Mouse (Mus musculus) T-helper 2 cell (primary cell): ENCODE results near the gene Gadd45a.

ENCODE experiments used
- in situ Hi-C: fragments of 300-600 bp; cut with MboI, MseI; formaldehyde crosslinking; loops from one replicate; pipeline ENCODE4 v1.15.1; 2025; ENCODE audit warnings: high pct_unique_total_duplicates

Gadd45a gene

DNA sequence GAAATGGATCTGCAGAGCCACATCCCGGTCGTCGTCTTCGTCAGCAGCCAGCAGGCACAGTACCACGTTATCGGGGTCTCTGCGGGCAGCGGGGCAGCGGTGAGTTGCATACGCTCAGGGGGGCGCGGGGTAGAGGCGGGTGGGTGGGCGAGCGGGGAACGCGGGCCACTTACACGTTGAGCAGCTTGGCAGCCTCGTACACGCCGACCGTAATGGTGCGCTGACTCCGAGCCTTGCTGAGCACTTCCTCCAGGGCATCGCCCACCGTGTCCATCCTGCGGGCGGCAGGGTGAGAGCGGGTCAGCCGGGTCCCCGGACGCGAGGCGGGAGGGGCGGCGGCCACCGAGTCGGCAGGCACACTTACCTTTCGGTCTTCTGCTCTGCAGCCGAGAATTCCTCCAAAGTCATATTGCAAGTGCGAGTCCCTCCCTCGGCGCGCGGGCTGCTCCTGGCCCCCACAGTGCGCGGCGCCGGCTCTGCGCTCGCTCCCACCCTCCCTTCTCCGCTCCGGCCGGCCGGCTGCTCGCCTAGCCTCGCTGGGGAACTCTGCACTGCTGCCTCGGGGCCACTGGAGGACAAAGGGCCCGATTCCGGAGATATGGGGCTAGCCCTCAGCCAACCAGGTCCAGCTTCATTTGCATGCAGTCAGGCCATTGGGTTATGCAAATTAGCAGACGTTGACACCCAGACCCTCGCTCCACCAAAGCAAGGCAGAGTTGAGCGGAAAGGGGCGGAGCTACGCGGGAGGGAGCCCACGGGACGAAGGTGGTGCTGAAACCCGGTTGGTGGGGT lies at the start of gene Gadd45a:
Gene Gadd45a, minus strand, starts transcription at position 621 of the 792 bp plus-strand sequence.
- in situ Hi-C loops: no loop called here

DNA sequence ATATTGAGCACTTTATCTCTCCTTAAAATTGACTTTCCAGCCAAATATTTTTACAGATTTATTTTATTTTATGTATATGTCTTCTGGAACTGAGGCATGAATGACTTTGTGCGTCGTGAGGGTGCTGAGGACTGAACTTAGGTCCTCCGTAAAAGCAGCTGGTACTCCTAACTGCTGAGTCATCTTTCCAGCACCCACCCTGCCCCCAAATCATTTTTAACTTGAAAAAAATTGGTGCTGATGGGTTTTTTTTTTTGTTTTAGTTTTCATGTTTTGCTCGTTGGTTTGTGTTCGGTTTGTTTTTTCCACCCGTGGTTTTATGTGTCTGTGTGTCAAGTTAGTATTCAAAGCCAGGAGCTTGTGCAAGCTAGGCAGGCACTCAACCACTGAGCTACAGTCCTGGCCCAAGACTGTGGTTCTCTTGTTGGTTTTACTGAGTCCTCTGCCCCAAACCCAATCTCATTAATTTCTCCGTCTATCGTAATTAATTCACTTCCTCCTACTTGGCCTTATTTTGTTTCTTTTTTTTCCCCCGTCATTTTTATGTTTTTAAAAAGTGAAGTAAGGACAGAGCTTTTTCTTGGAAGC lies 48.7 kb upstream of the Gadd45a start:
- in situ Hi-C loops: no loop called here

DNA sequence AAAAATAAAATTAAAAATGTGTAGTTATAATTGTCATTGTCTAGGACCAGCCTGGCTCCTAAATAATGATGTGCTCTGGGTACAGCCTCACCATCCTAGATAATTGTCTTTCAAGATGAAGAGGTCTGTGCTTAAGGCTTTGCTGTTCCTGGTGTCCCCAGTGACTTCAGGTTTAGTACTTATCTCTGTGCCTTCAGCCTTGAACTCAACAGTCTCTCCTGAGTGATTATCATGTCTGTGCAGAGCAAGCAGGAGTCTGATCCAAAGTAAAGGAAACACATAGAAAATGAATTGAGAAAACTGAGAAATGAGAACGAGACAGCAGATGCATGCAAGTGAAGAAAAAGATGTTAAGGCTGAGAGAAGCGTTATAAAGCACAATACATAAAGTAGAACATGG lies 47.2 kb upstream of the Gadd45a start:
- in situ Hi-C loops: no loop called here

DNA sequence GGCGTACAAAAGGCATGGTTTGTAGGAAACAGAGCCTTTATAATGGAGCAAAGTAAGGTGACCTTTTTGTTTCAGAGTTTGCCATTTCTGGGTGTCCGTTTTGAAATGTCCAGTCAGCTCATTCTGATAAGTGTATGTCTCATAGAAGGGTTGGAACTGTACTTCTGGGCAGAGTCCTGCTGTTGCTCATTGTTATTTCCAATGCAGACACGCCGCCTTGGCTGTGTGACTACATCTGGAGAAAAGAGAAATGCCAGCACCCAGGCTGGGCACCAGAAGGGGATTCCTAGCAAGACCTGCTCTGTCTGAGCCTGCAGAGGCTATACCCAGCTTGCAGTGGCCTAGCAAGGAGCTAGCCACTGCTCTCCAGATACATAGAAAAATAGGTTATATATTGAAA lies 43.9 kb upstream of the Gadd45a start:
- in situ Hi-C loops: no loop called here

DNA sequence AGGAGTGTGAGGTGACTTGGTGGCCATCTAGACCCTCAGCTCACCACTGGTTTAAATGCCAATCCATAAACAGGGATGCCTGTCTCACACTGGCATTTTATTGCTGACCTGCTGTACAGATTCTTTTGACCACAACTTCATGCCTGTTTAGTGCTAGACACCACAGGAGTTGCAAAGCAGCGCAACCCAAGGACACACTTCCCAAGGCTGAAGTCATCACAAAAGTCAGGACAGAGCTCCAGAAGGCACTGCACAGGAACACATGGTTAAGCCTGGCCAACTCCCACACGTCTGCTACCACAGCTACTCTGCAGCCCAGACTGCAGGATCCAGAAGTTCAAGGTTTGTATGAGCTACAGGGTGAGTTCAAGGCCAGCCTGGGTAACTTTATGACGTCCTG lies 40.8 kb upstream of the Gadd45a start:
- in situ Hi-C loops: no loop called here

DNA sequence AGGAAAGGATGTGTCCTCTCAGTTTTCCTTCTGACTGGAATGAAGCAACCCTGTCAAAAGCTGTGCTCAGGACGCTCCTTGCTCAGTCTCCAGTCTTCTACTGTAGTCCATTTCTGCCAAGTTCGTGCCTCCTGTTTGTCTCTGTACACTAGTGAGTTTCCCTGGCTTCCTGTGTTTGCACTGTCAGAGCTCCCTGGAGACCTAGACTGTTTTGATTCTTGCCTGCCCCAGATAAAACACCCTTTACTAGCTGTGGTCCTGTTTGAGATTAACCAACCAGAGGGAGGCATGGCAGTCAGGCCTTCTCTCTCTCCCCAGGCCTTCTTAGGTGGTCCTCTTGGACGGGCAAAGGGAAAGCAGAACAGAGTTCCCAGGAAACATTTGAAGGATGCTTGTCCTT lies 40.2 kb upstream of the Gadd45a start:
- in situ Hi-C loops: no loop called here

DNA sequence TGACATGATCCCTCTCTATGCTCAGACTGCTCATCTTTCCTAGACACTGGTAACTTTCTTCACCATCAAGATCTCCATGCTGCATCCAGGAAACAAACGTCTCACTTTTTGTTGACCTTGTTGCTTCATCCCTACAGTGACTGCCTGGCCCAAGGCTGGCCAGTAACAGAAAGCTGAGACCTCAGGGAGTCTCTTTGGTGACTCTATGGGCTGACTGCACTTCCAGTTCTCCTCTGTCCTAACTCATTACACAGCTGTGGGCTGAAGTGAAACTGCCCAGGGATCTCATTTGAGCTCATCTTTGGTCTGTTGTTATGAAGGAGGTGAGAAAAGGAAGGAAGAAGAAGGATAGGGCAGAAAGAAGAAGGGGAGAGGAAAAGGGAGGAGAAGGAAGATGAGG lies 39.1 kb upstream of the Gadd45a start:
- in situ Hi-C loops: no loop called here

DNA sequence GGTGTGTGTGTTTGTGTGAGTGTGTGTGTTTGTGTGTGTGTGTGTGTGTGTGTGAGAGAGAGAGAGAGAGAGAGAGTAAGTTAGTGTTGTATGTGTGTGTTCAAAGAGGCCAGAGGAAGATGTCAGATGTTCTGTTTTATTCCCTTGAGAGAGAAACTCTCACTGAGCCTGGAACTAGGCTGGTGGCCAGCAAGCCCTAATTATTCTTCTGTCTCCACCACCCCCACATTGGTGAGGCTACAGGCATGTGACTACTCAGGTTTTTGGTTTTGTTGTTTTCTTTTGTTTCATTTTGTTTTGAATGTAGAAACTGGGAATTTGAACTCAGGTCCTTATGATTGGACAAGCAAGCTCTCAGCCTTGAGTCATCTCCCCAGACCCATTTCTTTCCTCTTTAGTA lies 37.6 kb upstream of the Gadd45a start:
- in situ Hi-C loops: no loop called here

DNA sequence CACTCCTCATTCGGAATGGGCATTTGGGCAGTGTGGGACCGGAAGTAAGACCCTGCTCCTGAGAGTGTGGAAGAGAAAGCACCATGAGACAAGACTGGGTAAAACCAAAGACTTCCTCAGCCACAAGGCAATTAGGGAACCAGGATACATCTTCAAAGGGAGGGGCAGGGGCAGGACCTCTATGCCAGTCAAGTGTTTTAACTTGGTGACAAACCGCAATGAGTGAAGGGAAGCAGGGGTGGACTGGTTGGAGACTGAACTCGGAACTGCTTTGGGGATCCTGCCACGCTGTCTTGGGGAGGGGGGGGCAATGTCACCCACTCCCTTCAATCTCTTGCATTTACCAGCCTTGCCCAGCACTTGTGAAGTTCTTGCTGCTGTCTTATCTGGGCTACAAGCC lies 36.7 kb upstream of the Gadd45a start:
- in situ Hi-C loops: no loop called here

DNA sequence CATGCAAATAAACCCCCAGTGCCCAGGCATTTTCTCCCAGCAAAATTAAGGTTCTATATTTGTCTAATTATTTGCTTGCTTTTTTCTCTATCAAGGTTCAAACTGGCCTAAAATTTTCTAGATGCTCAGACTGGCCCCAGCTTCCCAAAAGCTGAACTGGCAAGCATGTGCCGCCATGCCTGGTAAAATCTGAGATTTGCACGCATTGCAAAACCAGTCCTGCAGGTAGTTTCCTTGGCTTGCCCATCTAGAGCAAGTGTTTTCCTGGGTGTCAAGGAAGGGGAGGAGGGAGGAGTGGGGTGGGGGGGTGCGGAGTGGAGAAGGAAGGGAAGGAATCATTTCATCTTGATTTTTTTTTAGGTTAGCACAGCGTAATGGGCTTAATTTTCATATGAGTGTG lies 36.2 kb upstream of the Gadd45a start:
- in situ Hi-C loops: no loop called here

DNA sequence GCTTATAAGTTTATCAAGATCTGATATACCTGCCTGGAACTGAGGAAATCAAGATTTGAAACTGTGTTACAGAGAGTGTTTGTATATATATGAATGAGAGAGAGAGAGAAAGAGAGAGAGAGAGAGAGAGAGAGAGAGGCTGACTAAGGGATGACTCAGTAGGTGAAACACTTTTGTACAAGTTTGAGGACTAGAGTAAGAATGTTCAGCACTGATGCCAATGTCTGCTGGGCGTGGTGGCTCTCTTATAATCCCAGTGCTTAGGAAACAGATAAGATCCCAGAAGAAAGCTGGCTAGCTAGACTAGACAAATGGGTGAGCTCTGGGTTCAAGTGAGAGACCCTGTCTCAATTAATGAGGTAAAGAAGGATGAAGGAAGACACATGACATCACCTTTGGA lies 34.4 kb upstream of the Gadd45a start:
- in situ Hi-C loops: no loop called here

DNA sequence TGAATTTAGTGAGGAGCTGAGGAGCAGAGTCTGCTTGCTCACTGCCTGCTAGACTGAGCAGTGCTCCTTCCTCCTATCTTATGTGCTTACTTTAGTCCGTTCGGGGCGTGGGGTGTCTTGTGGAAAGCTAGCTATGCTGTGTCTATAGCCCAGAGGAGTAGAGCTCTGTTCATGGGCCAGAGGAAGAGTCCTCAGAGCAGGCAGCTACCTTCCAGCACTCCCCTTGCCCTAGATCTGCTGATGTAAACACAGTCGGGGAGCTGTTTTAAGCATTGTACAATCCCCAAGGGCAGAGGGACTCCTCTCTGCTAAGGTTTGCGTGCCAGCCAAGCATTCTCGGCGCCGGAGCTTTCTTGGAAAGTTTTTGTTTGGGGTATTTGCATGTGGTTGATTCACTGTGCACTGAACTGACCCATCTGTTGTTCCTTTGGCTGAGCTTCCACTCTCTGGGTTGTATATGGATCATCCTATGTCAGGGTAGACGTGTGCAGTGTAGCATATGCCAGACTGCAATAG lies 32.6 kb upstream of the Gadd45a start:
- in situ Hi-C loops: no loop called here

DNA sequence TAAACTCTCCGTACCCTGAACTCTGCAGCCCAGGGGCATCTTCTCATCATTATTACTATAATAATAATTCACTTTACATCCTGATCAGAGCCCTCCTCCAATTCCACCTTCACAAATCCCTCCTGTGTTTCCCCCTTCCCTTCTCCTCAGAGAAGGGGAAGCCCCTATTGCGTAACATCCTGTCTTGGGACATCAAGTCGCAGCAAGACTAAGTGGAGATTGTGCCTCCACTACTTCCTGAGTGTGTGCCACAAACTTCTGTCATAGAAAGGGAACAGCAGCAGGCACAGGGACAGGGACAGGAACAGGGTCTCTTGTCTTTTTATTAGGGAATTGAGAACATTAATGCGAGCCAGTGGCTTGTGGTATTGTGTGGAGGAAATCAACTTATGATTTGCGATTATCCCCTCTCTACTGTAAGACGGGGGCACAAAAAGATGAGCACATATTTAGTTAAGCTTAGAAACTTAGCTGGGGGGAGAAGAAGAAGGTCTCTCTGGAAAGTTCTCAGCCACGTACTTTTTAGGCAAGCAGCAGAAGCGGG lies 32.0 kb upstream of the Gadd45a start:
- in situ Hi-C loops: no loop called here

DNA sequence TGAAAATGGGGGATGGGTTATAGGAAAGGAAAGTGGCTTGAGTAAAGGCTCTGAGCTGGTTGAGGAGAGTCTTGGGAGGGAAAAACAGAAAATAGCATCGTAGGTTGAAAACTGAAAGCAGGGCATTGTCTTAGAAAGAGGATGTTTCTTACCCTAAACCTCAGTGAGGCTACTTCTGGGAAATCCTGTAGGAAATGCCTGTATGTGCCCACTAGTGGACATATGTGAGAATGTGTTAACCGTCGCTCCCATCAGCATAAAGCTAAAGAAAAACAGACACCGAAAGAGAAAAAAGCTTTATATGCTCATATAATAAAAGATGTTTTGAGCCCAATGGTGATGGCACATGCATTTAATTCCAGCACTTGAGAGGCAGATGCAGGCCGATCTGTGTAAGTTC lies 22.8 kb upstream of the Gadd45a start:
- in situ Hi-C loops: no loop called here

DNA sequence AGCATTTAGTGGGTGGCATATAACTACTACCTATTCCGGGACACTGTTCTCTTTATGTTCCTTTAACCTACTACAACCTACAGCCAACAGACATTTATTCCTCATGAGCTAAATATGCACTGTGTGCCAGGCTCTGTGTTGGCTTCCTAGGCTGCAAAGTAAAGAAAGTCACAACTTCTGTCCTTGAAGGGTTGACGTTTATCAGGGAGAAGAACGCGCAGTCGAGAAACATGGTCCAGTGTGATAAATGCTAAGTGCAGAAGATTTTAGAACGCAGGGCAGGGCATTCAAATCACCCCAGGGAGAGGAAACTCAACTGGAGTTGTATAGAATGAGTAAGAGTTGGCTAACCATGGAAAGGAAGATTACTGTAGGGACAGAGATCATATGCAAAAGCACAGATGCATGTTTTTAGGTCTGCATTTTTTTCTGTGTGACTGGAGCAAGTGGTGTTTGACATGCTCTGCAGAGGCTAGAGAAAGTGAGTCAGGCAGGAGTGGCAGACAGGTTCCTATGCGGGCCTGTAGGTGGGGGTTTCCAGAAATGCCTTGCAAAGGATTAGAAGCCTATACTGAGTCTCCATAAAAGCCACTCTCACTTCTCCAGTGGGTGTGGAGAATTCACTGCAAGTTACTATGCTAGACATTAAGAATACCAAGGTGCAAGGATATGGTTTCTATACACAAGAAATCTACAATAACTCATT lies 20.9 kb upstream of the Gadd45a start:
- in situ Hi-C loops: no loop called here

DNA sequence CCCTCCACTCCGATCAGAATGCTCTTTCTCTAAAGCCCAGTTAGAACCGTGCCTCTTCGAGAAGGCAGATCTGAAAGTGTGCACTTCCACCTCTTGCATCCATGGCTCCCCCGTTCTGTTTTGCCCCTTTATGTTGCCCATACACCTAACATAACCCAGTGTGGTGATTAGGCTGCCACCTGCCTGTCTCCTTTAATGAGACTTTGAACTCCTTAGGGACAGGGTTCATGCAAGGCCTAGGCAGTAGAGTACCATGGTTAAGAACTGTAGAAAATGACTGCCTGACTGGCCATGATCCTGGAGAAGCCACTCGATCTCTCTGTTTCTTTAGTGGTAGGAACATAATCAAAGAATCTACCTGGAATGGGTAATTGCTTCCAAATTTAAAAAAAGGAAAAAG lies 20.3 kb upstream of the Gadd45a start:
- in situ Hi-C loops: no loop called here

DNA sequence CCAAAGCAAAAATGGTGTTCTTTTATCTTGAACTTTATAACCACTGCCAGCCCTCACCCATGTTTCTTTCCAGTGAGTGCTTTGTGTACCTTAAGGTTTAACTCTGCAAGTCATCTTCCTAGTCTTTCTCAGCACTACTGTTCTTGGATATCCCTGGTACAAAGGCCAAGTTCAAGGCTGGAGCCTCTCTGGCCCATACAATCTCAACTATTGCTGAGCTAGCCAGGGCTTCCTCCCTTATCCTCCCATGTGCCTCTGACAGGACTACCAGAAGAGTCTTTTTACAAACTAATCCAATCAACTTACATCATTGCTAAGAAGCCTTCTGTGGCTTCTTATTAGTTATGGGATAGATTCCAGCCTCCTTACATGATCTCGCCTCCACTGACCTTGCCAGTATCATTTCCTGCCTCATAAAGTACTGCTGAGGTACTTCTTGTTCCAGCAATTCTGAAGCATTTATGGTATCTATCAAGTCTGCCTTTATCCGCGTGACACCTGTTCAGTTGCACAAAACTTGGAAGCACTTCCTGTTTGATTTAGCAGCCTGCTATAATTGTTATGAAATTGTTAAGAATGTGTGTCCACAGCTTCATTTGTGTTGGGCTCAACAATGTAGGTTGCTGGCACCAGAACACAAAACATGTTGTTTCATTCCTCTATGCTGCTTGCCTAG lies 19.8 kb upstream of the Gadd45a start:
- in situ Hi-C loops: no loop called here

DNA sequence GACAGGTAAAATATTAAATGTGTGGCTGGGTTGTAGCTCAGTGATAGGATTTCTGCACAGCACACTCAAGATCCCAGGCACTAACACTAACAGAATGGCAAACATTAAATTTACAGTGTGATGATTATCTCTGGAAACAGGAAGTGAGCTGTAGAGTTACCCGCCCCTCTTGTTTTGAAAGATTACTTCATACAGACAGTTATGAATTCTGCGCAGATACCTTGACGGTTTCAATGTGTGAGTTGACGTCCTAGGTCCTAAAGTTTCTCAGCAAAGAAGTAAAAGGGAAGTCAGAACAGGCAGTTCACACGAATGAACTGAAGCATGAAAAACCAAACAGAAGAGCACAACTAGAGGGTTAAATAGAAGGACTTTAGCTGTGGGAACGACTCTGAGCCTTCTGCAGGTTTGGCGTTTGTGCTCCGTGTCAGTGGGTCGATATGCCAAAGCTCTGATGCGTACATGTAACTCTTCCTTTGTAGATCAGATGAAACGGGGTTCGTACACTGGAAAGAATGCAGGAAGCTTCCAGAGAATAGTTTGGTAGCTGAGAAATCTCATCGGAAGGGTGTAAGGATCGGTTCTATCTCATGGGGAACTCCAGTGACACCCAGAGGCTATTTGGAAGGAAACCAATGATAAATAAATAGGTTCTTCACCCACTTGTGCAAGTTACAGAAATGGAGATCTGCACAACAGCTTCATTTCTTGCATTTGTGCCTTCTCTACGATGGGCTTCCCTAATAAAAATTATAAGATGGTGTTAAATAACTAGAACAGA lies 19.0 kb upstream of the Gadd45a start:
- in situ Hi-C loops: no loop called here

DNA sequence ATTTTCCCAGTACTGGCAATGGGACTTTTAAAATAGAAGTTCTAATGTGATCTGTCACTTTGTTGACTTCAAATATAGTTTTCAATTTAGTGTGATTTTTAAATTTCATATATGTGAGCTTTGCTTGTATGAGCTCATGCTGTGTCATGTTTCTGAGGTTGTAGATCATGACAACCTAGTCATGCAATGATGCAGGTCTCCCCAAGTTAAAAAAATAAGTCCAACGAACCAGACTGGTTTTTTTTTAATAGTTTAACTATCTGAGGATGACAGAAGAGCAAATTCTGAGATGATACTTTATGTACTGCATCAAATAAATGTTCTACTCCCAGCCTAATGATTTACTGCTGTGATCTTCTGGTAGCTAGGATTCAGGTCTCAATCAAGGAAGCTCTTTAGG lies 12.8 kb upstream of the Gadd45a start:
- in situ Hi-C loops: no loop called here

DNA sequence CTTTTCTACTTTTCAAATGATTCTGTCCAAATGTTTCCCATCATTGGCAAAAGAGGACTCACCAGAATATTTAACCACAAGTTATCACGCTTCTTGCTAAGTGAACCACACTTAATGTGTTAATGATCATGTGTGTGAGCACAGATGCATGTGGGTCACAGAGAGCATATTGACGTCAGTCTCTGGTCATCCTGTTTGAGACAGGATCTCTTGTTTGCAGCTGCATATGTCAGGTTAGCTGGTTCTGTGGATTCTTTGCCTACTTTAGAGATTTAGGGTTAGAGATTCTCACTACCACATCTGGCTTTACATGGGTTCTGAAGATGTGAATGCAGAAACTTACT lies 12.4 kb upstream of the Gadd45a start:
- in situ Hi-C loops: no loop called here
